ENCODE assay signal across 9 mouse cellular contexts in genomic region chr11:106418622-106419196, GRCm38 (mm10). TPM values are rescaled to one million over a fixed set of nuclear protein-coding genes. Genes with fewer than 3 reads are reported as not detected.
DNase-seq lines count a peak whose midpoint lies in the region; ATAC-seq lines count a peak whose summit lies in the region.
"Had no signal": no experiment of that assay in that cellular context is flagged by ENCODE, and none has a peak within 500 bp of the region (broad histone marks: within the 10 kb centered on the region; RNA-seq: fewer than 3 reads in every experiment).

No protein-coding gene starts in this region.

- H3K36me3 ChIP-seq in forebrain, embryonic 10.5 days (replicated peaks), result peaks cover 21% of the 10 kb centered on the region; the same call in 1 of the 2 replicates
- H3K36me3 ChIP-seq in liver, embryonic 16.5 days (ENCODE audit: control insufficient read depth, insufficient read depth), result peaks cover 7% of the 10 kb centered on the region; the same call in 1 of the 2 replicates
- peaks cover 11% of the 10 kb centered on the region for H3K36me3 ChIP-seq in neural tube, embryonic 15.5 days

- no peak overlapping the region for H3K4me2 ChIP-seq in liver, embryonic 16.5 days (ENCODE audit: low read depth, low read length)
- no peak overlapping the region for H3K4me2 ChIP-seq in neural tube, embryonic 15.5 days
- H3K4me2 ChIP-seq: heart, embryonic 13.5 days had no signal

- no peaks in the 10 kb centered on the region for H3K9me3 ChIP-seq in forebrain, embryonic 10.5 days
- H3K9me3 ChIP-seq in liver, embryonic 16.5 days (replicated peaks; ENCODE audit: control insufficient read depth, low read length), result no peaks in the 10 kb centered on the region
- H3K9me3 ChIP-seq in neural tube, embryonic 15.5 days (replicated peaks), result no peaks in the 10 kb centered on the region
- H3K9me3 ChIP-seq: heart, embryonic 13.5 days had no signal

- no peak overlapping the region for H3K4me3 ChIP-seq in forebrain, embryonic 10.5 days
- H3K4me3 ChIP-seq in liver, embryonic 16.5 days (ENCODE audit: low read depth, low read length), result no peak overlapping the region
- H3K4me3 ChIP-seq in neural tube, embryonic 15.5 days (replicated peaks), result no peak overlapping the region
- H3K4me3 ChIP-seq: heart, embryonic 13.5 days had no signal

- peak; percentile 60; the same call in 1 of the 2 replicates for ATAC-seq in liver, embryonic 16.5 days (ENCODE audit: low read depth)
- ATAC-seq in neural tube, embryonic 15.5 days (ENCODE audit: low FRiP score), result peak; percentile 70

- peaks cover 3% of the 10 kb centered on the region; the same call in 1 of the 2 replicates for H3K4me1 ChIP-seq in forebrain, embryonic 10.5 days
- peaks cover 4% of the 10 kb centered on the region; the same call in 1 of the 2 replicates for H3K4me1 ChIP-seq in liver, embryonic 16.5 days (ENCODE audit: control insufficient read depth, low read depth, low read length)
- no peaks in the 10 kb centered on the region for H3K4me1 ChIP-seq in neural tube, embryonic 15.5 days

- intact Hi-C loops in heart, postnatal 10 days (cut with DNase I), result loop anchor here (1.0 to 10.0 kb wide), 3 partner anchors 73 to 336 kb away; partner anchors contain the start of genes Milr1 and Pecam1

- peak; percentile 78 to 81 for DNase-seq in CD8-positive naive resting alpha-beta T cell, adult 2 months (ENCODE audit: low read depth in 2 of 2, low spot score in 2 of 2)
- peak; percentile 70 for DNase-seq in brain, embryonic 18.5 days (ENCODE audit: low read depth, low spot score)
- peak; percentile 86 for DNase-seq in forebrain, embryonic 10.5 days (ENCODE audit: extremely low spot score, low spot score)
- peak; percentile 83 to 89 for DNase-seq in heart, postnatal 10 days
- peak; percentile 69 for DNase-seq in large intestine, adult 2 months (ENCODE audit: low read depth, low spot score)
- peak; percentile 64 for DNase-seq in testis, postnatal 14 days (ENCODE audit: low spot score)

- WGBS in forebrain, embryonic 10.5 days, result 50% methylated on average over 4 of the region's 4 CpGs
- 53% methylated on average over 4 of the region's 4 CpGs for WGBS in large intestine, adult 2 months
- 46% methylated on average over 4 of the region's 4 CpGs for WGBS in liver, embryonic 16.5 days (ENCODE audit: insufficient replicate concordance)
- WGBS in neural tube, embryonic 15.5 days, result 45% methylated on average over 4 of the region's 4 CpGs

- H3K27ac ChIP-seq in forebrain, embryonic 10.5 days, result 0 out of 2 replicates have a peak overlapping the region, but pooled peaks have one; percentile 20
- H3K27ac ChIP-seq in liver, embryonic 16.5 days (ENCODE audit: low read length), result no peak overlapping the region; the same call in 1 of the 2 replicates
- H3K27ac ChIP-seq in neural tube, embryonic 15.5 days (replicated peaks), result no peak overlapping the region
- H3K27ac ChIP-seq: heart, embryonic 13.5 days had no signal

- H3K9ac ChIP-seq in liver, embryonic 16.5 days (ENCODE audit: low read depth, low read length), result no peak overlapping the region
- no peak overlapping the region for H3K9ac ChIP-seq in neural tube, embryonic 15.5 days (replicated peaks)
- H3K9ac ChIP-seq: heart, embryonic 13.5 days had no signal

- H3K27me3 ChIP-seq in forebrain, embryonic 10.5 days (ENCODE audit: poor library complexity, severe bottlenecking), result no peaks in the 10 kb centered on the region
- no peaks in the 10 kb centered on the region for H3K27me3 ChIP-seq in liver, embryonic 16.5 days (ENCODE audit: control insufficient read depth, insufficient read depth, low read depth, low read length)
- H3K27me3 ChIP-seq in neural tube, embryonic 15.5 days (replicated peaks), result no peaks in the 10 kb centered on the region
- H3K27me3 ChIP-seq: heart, embryonic 13.5 days had no signal

RNA-seq across cellular contexts. Expression of gene Icam2, which starts 30.8 kb away (rescaled TPM):
- 14.8 and 17.5 TPM in 2 replicates for polyA plus RNA-seq in forebrain, embryonic 10.5 days (2016; fragmentation: Nextera tagmentation; extraction: Ambion mirVana)
- total RNA-seq in heart, postnatal 10 days (2021), result 10 to 100 TPM; 57.1 to 67.0 TPM
- polyA plus RNA-seq in large intestine, adult 2 months (2012; rRNA removed), result 13.2 and 16.2 TPM in 2 replicates
- 13.4 and 14.8 TPM in 2 replicates for polyA plus RNA-seq in liver, embryonic 16.5 days (2015; fragmentation: Nextera tagmentation; extraction: Ambion mirVana)
- polyA plus RNA-seq in neural tube, embryonic 15.5 days (2015; fragmentation: Nextera tagmentation; extraction: Ambion mirVana), result 14.8 and 27.6 TPM in 2 replicates

RNA-seq across cellular contexts. Expression of gene Prr29, which starts 53.4 kb away (rescaled TPM):
- not detected in 2 replicates for polyA plus RNA-seq in forebrain, embryonic 10.5 days (2016; fragmentation: Nextera tagmentation; extraction: Ambion mirVana)
- total RNA-seq in heart, postnatal 10 days (2021), result under 1 TPM; 0.31 to 0.64 TPM
- 0.80 and 2.1 TPM in 2 replicates for polyA plus RNA-seq in large intestine, adult 2 months (2012; rRNA removed)
- not detected in 2 replicates for polyA plus RNA-seq in liver, embryonic 16.5 days (2015; fragmentation: Nextera tagmentation; extraction: Ambion mirVana)
- polyA plus RNA-seq in neural tube, embryonic 15.5 days (2015; fragmentation: Nextera tagmentation; extraction: Ambion mirVana), result 0.23 and 0.41 TPM in 2 replicates
